Mouse (Mus musculus) retina, adult 2 months (tissue): Measurements from ENCODE around the gene Ip6k1.
A peak's percentile ranks its signal among the peaks of the same experiment; 100 is the strongest.

Experiments
- DNase-seq: peaks from one replicate; pipeline ENCODE4 v3.0.0-alpha.2; 2012; ENCODE audit warnings: low read depth, low spot score

The Ip6k1 gene

DNA sequence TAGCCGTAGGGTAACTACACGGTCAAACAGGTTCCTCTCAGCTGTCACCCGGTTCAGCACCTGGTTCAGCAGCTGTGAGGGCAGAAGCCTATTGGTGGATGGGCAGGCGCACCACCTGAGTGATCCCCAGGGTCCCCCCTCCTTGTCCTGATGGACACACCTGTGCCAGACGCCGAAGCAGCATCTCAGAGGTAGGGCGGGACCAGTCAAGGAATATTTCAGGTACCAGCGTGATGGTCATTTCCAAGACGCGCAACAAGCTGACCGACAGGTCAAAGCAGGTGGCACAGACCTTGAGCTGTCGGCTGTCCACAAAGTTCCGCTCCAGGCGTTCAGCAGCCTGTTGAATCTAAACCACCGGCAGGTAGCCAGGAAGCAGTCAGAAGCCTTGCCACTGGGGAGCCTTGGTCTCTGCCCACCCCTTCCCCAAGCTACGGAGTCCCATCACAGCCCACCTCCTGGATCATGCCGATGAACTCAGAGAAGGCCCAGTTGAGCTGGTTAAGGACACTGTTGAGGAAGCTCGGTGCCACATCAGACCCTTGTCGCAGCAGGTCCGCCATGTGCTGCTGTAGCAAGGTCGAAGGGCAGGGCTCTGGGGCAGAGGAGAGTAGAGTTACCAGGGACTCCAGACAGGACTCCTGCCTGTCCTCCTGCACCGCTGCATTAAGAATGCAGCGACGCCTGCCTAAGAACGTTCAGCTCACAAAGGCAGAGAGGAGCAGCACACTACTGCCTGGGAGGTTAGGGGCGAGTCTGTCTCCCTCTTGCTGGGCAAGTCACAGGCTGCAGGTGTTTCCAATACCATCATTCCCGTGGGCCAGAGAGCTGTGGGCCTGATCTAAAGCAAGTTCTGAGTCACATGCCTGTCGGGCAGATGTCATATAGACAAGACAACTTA lies 54.3 kb downstream of the Ip6k1 start:
- no peak for DNase-seq

- no peak for DNase-seq
These were observed 54.9 kb downstream of the Ip6k1 start for GRCm38 (mm10) chr9:108057262-108057562.

GRCm38 (mm10) chr9:108058291-108058690 lies 56.0 kb downstream of the Ip6k1 start:
- DNase-seq = no peak

DNA sequence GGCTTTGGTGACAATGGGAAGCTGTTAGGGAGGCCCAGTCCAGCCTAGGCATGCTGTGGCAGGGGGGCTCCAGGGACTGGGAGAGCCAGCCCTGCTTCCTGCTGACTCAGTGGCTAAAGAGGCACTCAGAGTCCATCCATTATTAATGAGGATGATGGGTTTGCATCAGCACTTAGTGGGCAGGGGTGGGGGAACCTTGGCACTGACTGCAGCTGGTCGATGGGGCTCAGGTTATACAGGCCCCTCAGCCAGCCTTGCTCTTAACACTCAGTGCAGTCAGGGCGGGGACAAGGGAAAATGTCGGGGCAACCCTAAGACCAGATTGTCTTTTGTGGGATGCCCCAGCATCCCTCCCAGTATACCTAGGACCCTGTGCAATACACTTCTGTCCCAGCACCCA lies 59.8 kb downstream of the Ip6k1 start:
- DNase-seq = no peak

GRCm38 (mm10) chr9:108063361-108063760 lies 61.1 kb downstream of the Ip6k1 start:
- DNase-seq = no peak

DNA sequence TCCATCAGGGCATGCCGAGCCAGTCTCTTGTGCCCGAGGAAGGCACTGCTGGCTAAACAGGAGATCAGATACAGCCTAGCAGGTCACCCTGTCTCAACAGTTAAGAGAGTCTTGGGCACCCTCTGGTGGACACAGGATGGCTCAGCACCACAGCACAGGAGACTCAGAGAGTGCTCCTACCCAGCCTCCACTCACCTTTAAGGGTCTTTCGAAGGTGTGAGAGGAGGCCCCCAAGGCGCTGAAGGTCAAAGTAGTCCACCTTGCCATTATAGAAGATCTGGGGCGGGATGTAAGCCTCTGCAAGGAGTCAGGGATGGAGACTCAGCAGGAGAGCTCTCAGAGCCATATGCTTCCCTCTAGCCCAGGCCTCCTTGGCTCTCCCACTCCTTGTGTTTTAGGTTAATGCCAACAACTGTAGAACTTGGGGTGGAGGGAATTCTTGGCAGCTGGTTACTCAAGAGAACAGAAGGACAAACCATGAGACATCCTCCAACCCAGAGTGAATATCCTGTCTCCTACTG lies 63.2 kb downstream of the Ip6k1 start:
- peak; percentile 57 for DNase-seq

- DNase-seq = no peak
These were observed 64.9 kb downstream of the Ip6k1 start for GRCm38 (mm10) chr9:108067199-108067598.

DNA sequence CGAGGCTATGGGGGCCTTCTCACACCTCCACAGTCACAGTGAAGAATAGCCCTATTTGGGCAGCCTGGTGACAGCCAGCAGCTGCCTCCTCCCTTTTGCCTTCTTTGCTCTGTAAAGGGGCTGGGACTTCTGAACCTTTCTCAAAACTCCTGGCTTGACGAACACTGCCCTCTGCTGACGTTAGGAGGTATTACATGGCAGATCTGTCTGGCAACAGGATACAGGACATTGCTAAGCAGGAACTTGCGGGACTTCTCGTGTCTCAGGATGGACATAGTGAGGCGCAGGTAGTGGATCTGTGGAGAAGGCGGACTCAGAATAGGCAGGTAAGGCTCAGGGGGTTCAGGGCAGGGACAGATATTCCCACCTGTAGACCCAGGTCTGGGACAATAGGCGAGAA lies 65.6 kb downstream of the Ip6k1 start:
- peak; percentile 66 for DNase-seq

GRCm38 (mm10) chr9:108069007-108069406 lies 66.7 kb downstream of the Ip6k1 start:
- DNase-seq = no peak

GRCm38 (mm10) chr9:108069529-108069928 lies 67.2 kb downstream of the Ip6k1 start:
- DNase-seq = no peak

DNA sequence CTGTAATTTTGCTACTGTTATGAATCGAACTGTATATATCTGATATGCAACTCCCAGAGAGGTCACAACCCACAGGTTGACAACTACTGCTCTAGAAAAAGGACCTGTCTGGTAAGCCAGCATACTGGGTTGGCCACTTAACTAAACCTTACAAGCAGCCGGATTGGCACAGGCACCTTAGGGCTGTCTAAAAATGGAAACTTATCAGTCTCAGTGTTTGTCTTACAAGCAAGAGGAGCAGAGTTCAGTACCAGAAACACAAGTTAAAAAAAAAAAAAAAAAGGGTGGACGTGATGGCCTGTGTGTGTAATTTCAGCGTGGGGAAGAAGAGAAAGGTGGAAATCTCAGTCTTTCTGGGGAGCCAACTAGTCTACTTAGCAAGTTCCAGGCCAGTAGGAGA lies 69.5 kb downstream of the Ip6k1 start:
- no peak for DNase-seq

DNA sequence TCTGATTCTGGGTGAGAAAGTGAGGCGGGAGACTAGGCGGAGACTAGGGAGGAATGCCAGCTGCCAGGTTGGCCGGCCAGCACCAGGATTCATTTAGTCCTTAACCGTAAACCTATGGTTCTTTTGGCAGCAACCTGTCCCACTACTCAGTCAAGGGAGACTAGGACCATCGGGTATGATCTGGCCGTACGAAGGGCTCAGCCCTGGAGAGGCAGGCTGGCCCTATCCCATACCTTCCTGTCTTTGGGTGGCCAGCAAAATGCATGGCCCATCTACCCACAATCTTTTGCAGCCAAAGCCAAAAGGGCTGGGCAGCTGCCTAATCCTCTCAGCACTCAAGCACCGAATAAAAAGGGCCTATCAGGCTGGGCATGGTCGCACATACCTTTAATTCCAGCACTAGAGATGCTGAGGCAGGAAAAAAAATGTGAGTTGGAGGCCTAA lies 70.2 kb downstream of the Ip6k1 start:
- no peak for DNase-seq

- peak; percentile 69 for DNase-seq
These were observed 71.0 kb downstream of the Ip6k1 start for GRCm38 (mm10) chr9:108073141-108073930.

- no peak for DNase-seq
These were observed 77.9 kb downstream of the Ip6k1 start, which contains the start of gene Mst1 for GRCm38 (mm10) chr9:108080168-108080567. TSS of gene Mst1 (plus strand) at chr9:108080436.

GRCm38 (mm10) chr9:108082549-108082948 lies 80.2 kb downstream of the Ip6k1 start:
- no peak for DNase-seq

DNA sequence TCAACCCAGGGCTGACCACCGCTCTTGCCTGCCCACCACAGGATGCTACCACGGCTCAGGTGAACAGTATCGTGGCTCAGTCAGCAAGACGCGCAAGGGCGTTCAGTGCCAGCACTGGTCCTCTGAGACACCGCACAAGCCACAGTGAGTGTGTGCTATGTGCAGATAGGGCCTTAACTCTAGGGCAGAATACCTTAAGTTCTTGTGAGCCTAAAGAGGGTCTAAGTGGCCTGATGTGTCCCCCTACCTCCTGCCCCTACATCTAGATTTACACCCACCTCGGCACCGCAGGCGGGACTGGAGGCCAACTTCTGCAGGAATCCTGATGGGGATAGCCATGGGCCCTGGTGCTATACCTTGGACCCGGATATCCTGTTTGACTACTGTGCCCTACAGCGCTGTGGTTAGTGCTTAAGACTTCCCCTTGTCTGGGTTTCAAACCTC lies 80.7 kb downstream of the Ip6k1 start, which contains the start of gene Rnf123:
TSS of gene Rnf123 (minus strand) at position 359 of the 444 bp plus-strand sequence.
- no peak for DNase-seq

GRCm38 (mm10) chr9:108083561-108083960 lies 81.3 kb downstream of the Ip6k1 start:
- no peak for DNase-seq

- no peak for DNase-seq
These were observed 83.0 kb downstream of the Ip6k1 start for GRCm38 (mm10) chr9:108085261-108085660.

DNA sequence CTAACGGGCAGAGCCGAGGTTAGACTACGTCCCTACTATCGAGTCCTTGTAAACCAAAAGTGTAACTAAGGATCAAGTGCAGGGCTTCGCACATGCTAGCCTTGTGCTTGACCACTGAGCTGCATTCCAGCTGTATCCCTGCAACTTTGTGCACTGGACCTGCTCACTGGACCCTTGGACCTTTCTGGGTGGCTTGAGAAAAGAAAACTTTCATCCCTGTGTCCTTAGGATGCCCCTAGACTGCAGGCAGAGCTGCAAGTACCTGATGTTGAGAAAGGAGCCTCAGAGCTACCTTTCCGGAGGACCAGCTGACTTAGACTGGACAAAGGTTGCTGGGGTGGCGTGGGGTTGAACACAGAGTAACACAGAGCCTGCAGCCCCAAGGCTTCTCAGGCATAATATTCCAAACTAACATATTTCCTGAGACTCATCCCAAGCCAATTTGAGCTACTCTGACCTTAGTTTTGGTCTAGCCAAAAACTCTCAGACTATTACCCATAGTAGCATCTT lies 88.4 kb downstream of the Ip6k1 start:
- DNase-seq = no peak

- no peak for DNase-seq
These were observed 91.3 kb downstream of the Ip6k1 start for GRCm38 (mm10) chr9:108093586-108093985.

GRCm38 (mm10) chr9:108094184-108094941 lies 92.1 kb downstream of the Ip6k1 start, which contains the start of gene Apeh:
TSS of gene Apeh (minus strand) at chr9:108094606.
- DNase-seq = peak; percentile 85
